Mouse (Mus musculus) heart, adult 11 months (tissue): Measurements from ENCODE around the gene Hcn4.

Experiments
- DNase-seq: peaks from one replicate; pipeline ENCODE4 v3.0.0; 2022

Hcn4 gene

DNA sequence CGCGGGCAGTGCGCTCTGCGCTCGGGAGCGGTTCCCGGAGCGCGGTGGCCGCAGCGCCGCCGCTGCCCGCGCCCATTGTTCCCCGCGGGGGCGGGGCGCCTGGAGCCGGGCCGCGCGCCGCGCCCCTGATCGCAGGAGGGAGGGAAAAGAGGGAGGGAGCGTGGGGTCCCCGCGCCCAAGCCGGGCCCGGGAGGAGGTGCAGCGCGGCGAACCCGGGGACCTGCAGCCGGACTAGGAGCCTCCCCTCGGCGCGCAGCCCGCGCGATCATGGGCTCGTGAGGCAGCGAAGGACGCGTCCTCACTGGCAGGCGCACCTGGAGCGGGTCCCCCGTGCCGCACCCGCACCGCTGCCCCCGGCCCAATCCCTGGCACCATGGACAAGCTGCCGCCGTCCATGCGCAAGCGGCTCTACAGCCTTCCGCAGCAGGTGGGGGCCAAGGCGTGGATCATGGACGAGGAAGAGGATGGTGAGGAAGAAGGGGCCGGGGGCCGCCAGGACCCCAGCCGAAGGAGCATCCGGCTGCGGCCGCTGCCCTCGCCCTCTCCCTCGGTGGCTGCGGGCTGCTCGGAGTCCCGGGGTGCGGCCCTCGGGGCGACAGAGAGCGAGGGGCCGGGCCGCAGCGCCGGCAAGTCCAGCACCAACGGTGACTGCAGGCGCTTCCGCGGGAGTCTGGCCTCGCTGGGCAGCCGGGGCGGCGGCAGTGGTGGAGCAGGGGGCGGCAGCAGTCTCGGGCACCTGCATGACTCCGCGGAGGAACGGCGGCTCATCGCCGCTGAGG, at the start of gene Hcn4:
Gene Hcn4, plus strand, starts transcription at position 274 of the 779 bp plus-strand sequence.
- DNase-seq, result no peak

DNA sequence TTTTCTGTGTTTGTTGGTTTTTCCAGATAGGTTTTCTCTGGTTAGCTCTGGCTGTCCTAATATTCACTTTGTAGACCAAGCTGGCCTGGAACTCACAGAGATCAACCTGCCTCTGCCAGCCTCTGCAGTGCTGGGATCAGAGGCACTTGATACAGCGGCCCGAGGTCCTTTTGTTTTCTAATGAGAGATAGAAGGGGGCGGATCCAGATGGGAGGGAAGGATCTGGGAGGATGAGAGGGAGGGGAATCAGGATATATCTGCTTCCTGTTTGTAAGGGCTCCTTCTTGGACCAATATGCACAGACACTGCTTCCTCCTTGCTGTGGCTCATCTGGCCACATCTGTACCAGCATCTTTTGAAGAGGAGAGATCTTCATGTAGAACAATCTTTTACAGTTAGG, 48.5 kb upstream of the Hcn4 start:
- DNase-seq, result no peak

DNA sequence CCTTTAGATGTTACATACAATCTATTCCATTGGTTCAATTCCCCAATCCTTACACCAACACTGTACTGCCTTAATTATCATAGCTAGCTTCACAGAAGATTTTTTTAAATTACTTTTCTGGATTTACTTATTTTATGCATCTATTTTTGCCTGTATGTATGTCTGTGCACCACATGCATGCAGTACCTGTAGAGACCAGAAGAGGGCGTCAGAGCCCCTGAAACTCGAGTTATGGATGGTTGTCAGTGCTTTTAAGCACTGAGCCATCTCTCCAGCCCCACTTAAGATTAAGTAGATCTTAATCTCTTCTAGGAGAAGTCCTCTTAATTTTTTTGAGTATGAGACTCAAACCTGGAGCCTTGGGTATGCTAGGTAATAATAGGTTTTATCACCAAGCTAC, 47.8 kb upstream of the Hcn4 start:
- DNase-seq, result no peak

DNA sequence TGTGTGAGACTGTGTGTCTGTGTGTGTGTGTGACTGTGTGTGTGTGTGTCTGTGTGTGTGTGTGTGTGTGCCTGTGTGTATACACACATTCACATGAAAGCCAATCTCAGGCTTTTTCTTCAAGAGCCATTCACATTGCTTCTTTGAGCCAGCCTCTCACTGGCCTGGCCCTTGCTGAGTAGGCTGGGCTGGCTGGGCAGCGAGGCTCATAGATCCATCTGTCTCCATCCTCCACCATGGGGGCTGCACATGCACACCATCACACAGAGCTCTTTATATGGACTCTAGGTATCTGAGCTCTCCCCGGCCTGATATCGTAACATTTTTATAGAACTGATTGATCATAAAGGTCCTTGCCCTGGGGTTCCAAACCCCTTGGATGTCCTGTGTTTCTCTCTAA, 33.7 kb upstream of the Hcn4 start:
- DNase-seq, result no peak

DNA sequence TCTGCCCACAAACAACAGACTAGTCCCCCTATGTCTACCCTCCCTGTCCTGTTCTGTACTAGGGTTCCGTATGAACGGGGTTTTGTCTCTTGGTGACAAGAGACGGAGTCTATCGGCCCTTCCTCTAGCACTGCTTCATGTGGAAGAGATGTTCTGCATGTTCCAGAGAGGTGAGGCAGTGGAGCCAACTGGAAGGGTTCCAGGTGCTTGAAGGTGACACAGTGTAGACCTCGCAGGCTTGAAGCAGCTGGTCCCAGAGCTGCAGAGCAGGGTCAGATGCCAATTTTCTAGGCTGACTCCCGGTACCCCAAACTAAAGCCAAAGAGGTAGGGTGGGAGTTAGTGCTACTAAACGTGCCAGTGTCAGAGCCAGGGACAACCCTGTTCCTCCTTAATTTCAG, 25.1 kb upstream of the Hcn4 start:
- DNase-seq, result no peak

DNA sequence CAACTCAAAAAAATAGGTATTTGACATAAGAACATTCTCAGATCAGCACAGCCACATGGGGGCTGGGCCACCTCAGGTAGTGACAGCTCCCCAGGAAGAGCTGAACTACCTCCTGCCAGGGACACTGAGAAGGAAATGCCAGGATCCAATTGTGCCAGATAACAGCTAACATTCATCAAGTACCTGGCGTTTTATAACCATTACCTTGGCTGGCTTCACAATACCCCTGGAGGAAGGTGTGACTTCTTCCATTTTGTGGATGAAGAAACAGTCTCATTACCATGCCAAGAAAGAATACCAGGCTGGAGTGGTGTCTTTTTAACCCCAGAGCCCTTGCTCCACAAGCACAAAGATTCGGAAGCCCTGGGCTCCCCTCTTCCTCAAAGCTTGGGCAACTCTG, 21.8 kb upstream of the Hcn4 start:
- no peak for DNase-seq

DNA sequence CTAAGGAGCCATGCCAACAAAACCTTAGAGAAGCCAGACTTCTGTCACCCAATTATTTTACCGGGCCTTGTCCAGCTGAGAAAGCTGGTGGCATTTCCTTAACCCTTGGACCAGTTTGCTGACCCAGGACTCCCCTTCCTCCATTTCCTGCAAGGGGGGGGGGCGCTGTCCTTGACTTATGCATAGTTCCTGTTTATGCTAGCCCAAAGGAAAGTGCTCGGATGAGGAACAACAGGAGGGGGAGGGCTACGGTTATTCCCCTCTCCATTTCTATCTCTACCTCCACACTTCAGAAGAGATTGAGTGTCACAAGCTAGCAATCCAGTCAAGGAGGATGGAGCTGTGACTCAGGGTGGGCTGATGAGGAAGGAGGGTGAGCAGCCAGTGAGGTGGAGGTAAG, 20.9 kb upstream of the Hcn4 start:
- peak; percentile 91 for DNase-seq

DNA sequence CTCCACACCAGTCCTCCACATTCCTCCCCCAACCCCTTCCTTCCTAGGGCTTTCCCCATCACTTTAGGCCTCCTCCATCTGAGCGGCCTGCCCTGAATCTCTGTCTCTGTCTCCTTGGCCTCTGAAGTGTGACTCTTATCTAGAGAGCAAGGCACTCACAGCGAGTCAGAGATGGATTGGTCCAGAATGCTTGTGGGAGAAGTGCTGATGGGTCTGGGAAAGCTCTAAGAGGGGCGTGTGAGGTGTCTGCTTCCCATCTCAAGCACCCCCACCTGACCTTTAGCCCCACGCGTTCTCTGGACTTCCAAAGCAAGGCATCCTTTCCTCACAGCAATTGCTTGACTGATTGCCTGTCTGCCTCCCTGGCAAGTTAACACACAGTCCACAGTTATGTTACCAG, 20.4 kb upstream of the Hcn4 start:
- DNase-seq, result no peak

DNA sequence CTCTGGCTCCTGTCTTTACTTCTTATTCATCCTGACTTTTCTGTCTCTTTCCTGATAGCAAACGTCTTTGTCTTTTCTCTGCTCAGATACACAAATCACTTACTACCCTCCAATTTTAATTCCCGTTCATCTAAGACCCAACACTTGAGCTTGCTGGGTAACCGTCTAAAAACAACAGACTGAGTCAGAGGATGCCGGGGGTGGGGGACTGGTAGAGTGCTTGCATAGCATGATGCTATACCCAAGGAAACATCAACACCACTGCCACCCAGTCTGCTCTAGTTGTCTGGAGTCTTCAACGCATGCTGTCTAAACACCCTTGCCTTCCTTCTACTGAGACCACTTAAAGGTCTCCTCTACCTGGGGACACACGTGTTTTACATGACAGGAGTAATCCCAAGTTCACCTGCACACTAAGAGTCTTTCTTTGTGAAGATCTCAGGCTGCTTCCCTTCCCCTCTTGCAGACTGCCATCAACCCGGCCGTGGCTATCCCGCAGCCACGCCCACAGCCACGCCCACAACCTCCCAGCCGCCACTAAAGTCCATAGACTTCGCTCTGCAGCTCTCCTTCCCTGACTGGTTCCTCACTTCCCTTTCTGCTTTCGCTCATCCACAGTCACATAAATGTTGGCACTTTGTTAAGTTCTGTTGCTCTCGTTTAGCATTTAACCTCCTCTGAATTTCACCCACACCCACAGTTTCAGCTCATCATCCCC, 17.5 kb upstream of the Hcn4 start:
- peak; percentile 95 for DNase-seq

DNA sequence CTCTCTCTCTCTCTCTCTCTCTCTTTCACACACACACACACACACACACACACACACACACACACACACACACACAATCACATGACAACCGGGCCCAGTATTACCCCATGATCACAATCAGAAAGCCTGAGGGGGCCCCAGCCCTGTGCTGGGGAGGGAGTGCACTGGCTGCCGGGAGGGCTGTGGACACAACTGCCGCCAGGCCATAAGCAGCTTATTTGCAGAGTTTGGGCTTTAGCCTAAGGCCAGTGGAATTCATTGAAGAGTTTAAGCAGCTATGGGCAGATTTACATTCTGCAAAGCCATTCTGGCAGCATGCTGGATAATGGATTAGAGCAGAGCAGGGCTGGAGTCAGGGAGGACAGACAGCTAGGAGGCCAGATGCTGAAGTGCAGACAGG, 12.0 kb upstream of the Hcn4 start:
- no peak for DNase-seq

DNA sequence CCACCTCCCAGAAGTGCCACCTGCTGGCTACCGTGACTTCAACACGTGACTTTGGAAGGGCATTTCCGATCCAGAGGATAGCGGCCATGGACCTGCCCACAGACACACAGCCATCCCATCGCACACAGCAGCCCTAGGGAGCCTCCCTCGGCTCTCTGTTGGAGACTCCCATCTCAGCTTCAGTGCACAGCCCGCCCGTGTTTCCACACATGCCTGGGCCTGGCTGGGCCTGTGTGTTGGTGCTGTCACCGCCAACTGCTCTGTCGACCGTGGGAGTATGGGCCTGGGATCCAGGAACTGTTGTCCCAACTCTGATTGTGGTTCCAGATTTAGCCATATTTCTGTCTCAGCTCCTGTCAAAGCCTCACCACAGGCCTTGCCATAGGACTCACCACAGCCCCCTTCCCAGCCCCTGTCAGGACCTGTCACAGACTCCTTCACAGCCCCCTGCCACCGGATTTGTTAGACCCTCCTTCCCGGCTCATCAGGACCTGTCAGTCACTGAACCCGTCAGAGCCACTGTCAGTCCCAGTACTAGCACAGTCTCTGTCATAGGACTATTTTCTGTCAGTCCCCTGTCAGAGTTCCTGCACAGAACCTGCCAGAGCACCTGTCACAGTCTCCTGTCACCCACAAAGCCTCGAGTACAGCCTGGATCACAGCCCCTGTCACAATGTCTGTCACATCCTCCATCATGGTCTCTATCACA, 7.5 kb upstream of the Hcn4 start:
- DNase-seq, result no peak

DNA sequence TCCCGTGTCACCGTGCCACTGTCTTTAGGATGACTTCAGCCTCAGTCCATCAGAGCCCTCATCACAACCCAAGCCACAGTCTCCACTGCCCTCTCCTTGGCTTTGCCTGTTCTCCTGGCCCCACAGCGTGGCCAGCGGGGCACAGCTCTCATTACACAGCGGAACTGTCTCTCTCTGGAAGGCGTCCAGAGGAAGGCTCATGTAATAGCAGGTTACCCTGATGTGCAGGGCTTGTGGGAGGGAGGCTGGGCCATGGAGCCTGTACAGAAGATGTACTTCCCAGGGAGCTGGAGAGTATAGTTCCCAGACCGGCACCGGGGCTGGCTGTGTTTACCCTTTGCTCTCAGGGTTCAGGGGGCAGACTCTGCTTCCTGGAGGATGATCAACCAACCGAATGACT, 6.8 kb upstream of the Hcn4 start:
- DNase-seq, result no peak

DNA sequence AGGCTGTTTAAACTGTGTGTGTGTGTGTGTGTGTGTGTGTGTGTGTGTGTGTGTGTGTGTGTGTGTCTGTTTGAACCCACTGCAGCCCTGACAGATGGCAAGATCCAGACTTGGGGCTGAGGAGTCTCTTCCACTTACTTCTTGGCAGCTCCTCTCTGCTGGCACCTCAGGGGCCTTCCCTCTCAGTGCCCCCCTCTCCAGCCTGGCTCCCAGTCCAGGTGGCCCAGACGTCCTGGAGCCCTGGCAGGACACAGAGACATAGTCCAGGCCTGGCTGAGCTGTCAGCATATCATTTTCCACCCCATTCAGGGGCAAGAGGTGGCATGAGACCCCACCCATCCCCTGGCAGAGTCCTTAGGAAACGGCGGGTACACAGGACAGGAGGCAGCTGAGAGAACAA, 5.5 kb upstream of the Hcn4 start:
- peak; percentile 98 for DNase-seq

DNA sequence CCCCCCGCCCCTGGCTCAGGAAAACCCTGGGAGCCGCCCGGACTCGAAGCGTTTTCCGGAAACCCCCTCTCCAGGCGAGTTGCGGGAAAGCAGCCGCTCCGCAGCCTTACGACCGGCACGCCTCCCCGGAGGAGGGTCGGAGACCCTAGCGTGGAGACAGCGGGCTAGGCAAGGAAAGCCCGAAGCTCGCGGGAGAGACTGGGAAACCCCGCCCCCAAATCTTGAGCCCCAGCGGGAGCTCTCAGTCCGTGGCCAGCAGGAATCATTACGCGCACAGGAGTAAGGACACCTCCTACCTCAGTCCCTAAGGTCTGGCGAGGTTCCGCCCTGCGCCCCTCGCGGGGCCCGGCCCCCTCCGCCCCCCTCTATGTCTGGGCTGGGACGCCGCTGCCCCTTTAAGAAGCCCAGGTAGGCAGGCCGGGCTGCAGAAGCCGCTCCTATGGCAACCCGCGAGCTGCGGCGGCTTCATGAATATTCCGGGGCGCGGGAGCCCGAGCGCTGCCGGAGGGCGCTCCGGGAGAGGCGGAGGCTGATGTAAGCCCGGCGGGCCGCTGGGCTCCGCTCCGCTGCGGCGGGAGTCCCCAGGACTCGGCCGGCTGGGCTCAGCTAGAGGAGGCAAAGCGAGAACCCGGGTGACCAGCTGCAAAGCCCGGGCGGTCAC, 651 bp upstream of the Hcn4 start:
- peak; percentile 93 for DNase-seq

DNA sequence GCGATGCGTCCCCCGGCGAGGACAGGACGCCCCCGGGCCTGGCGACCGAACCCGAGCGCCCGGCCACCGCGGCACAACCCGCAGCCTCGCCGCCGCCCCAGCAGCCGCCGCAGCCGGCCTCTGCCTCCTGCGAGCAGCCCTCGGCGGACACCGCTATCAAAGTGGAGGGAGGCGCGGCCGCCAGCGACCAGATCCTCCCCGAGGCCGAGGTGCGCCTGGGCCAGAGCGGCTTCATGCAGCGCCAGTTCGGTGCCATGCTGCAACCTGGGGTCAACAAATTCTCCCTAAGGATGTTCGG, 655 bp downstream of the Hcn4 start:
- DNase-seq, result no peak

DNA sequence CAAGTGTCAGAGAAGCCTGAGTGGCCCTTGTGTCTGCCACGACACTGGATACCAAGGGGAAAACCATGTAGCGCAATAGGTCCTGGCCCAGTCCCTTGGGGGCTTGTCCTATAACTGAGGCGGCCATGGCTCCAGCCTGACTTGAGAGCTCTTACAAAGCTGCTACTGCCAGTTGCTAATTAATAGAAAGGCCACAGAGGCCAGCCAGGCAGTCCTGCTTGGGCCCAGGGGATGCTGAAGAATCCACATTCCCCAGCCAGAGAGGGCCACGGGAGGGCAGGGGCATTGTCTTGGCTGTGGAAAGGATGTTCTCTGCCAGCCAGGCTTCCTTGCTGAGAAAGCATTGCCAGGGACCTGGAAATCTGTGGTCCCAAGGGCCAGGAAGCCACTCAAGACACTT, 6.4 kb downstream of the Hcn4 start:
- DNase-seq, result peak; percentile 93

DNA sequence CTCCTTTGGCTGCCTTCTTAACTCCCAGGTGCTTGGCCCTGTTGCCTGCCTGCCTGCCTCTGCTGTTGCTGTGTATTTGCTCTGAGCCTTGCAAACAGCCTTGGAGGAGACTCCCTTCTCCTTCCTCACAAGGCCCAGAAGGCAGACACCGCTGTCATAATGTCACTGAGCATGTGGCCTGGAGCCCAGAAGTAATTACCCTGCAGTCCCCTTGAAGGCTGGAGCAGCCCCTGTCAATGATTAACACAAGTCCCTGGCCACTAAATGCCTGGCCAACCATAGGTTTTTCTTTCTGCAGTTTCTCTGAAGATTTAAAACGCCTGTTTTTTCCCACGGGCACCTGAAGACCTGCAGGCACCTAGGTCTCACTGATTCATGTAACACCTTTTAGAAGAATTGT, 9.7 kb downstream of the Hcn4 start:
- DNase-seq, result no peak

DNA sequence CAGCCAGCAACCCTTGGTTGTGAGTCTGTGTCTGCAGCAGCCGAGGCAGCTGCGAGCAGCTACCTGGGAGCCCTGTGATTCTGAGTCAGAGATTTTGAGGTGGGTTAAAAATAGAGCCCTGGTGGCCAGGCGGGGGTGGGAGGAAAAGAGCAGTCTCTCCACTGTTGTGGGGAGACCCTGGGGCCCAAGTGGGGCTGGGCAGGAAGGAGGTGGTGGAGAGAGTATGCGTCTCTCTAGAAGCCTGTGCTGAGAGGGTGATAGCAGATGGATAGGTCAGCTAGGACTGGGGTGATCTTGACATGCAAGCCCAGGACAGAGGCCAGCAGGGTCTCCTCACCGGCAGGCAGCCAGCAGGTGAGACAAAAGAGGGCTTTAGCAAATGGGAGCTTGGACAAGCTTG, 14.0 kb downstream of the Hcn4 start:
- DNase-seq, result no peak

DNA sequence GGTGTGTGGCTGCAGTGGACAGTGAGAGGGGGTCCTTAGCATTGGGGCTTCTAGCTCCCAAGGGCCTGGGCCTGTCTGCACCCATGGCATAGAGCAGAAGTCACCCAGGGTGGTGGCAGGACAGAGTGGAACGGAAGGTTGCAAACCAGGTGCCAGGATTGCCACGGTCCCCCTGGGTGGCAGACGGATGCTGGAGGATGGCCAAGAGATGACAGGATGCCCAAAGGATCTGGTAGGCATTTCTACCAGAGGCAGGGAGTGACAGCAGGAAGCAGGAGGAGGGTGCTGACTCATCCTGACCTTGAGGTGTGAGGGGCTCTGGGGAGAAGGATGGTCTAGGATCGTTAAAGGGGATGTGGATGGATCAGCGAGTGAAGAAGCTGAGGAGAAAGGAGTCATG, 15.3 kb downstream of the Hcn4 start:
- no peak for DNase-seq

DNA sequence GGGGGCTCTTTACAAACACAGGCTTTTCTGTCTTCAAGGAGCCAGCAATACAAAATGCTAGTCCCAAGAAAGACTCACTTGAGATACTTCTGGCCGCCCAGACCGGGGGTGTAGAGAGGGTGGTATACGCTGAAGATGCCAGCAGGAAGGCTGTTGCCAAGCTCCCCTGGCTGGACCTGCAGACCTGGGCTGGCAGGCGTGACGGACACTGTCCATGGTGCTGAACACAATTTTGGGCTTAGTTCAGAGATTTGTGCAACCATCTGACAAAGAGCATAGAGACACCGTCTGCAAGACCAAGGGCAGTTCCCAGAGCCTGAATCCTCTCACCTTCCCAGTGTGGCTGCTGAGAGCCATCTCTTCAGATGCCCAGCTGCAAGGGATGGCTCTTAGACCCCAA, 18.4 kb downstream of the Hcn4 start:
- DNase-seq, result no peak

DNA sequence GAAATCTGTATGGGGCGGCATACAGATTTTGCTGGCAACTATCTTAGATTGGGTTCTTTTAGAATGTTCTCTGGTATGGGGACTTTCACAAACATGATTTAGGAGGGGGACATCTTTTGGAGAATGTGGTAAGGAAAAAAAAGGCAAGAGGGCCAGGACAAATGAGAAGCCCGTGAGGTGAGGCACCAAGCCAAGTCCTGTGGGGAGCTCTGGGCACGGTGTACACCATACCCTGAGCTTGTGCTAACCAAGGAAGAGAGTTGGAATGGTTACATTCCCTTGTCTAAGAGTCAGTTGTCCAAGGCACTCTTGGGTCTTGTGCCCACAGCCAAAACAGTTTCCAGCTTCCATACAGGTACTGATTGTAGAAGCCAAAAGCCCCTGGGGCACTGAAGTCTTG, 21.4 kb downstream of the Hcn4 start:
- no peak for DNase-seq

DNA sequence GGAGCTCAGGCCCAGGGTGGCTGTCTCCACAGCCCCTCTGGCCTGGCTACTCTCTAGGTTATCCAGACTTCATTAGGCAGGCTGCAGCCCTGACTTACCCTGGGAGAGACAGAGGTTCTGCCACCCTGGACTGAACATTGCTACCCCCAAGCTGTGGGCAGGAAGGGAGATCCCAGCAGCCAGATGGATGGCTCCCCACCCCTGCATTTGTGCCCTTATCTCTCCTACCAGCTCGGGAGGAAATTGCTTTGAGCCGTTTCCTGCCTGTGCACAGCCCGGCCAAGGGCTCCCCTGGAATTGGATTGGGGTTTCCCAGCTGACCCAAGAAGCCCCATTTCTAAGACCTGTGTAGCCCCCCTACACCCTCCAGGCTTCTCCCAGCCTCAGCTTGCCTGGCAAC, 23.8 kb downstream of the Hcn4 start:
- no peak for DNase-seq

DNA sequence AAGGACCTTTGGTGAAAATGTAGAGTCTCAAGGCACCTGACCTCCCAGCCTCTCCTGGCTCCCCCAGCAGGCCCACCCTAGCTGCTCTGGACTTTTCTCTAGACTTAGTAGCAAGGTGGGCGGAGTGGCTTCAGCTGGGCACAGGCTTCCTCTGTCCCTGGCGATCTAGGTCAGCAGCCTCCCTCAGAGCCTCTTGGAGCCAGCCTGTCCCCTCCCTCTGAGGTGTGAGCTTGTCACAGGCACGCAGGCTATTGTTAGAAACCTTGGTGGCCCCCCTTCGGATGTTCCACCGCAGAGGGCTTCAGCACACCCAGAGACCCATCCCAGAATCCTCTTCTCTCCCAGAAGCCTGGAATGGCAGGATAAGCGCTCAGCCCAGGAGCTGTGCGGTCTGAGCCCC, 24.5 kb downstream of the Hcn4 start:
- peak; percentile 96 for DNase-seq
